Mouse (Mus musculus) bone marrow, adult 2 months (tissue): ENCODE measurements at regions not wholly inside any gene's neighbourhood (a gene's known extent, or its start where the extent isn't known, plus 50 kb on each side); places are given as distances from the start of the nearest gene placed in this dataset.

Source experiments
- CTCF ChIP-seq: fragments of 200-500 bp; IDR thresholded peaks from 2 replicates; pipeline ENCODE4 v1.5.1; 2011; ENCODE audit warnings: low read length, control low read depth; ENCODE audit not compliant: control insufficient read depth, insufficient read depth
- POLR2A ChIP-seq: fragments of 200-500 bp; IDR thresholded peaks from 2 replicates; pipeline ENCODE4 v1.6.1; 2011; ENCODE audit warnings: low read depth, mild to moderate bottlenecking, control low read depth, low read length, borderline replicate concordance; ENCODE audit not compliant: control insufficient read depth

GRCm38 (mm10) chr8:10918403-10919035, 89.7 kb downstream of the Irs2 start:
- TF ChIP-seq POLR2A: no peak
- no peak for TF ChIP-seq CTCF
